Mouse (Mus musculus): ENCODE measurements around the gene Rhbdl2.
A peak's percentile ranks its signal among the peaks of the same experiment; 100 is the strongest.

- TF ChIP-seq CTCF (IDR thresholded peaks at IDR 0.05; ENCODE audit: insufficient read depth, low read length) (peak; percentile 37; the same call in 1 of the 2 replicates), POLR2A (IDR thresholded peaks at IDR 0.05; ENCODE audit: borderline replicate concordance, extremely low read depth, low read depth, low read length) (no peak)
Measured at GRCm38 (mm10) chr4:123758306-123758705, 29.4 kb upstream of the Rhbdl2 start.
